Mouse (Mus musculus): Measurements from ENCODE around the gene Usp12.

- TF ChIP-seq POLR2A (IDR thresholded peaks at IDR 0.05; ENCODE audit: low read depth, low read length) (no peak), CTCF (IDR thresholded peaks at IDR 0.05; ENCODE audit: borderline replicate concordance, insufficient read depth, low read length) (no peak)
Measured at GRCm38 (mm10) chr5:146703710-146704121, 91.1 kb downstream of the Usp12 start.
